Mouse (Mus musculus) hindbrain, embryonic 14.5 days (tissue): Measurements from ENCODE around the gene Sptb. TPM values are rescaled to one million over a fixed set of nuclear protein-coding genes. Genes with fewer than 3 reads are reported as not detected.

Experiments used
- ATAC-seq: fragments of 200-750 bp; cut with Nextera tagmentation; 2 replicates; pipeline ENCODE4 v1.8.0; 2017; ENCODE audit warnings: moderate number of reproducible peaks, mild to moderate bottlenecking, moderate TSS enrichment, moderate library complexity; ENCODE audit not compliant: low FRiP score
- DNase-seq: peaks from one replicate; pipeline ENCODE4 v3.0.0-alpha.2; 2015; ENCODE audit warnings: low spot score
- H3K27ac ChIP-seq: fragments of 300-500 bp; sonication (generic); 2 replicates; pipeline ENCODE4 v1.5.1; 2014; ENCODE audit warnings: mild to moderate bottlenecking, moderate library complexity
- H3K27me3 ChIP-seq: fragments of 300-500 bp; sonication (generic); 2 replicates; pipeline ENCODE4 v1.6.1; 2014; ENCODE audit warnings: mild to moderate bottlenecking, low read length, mixed read lengths; ENCODE audit not compliant: control insufficient read depth, insufficient read depth
- H3K36me3 ChIP-seq: fragments of 300-500 bp; sonication (generic); replicated peaks from 2 replicates; pipeline ENCODE4 v1.6.1; 2014; ENCODE audit not compliant: control insufficient read depth, insufficient read depth
- H3K4me1 ChIP-seq: fragments of 300-500 bp; sonication (generic); replicated peaks from 2 replicates; pipeline ENCODE4 v1.6.1; 2014; ENCODE audit warnings: antibody characterized with exemption, low read length, mixed read lengths; ENCODE audit not compliant: control insufficient read depth, insufficient read depth
- H3K4me2 ChIP-seq: fragments of 300-500 bp; sonication (generic); replicated peaks from 2 replicates; pipeline ENCODE4 v1.6.1; 2014; ENCODE audit warnings: mild to moderate bottlenecking, moderate library complexity
- H3K4me3 ChIP-seq: fragments of 300-500 bp; sonication (generic); replicated peaks from 2 replicates; pipeline ENCODE4 v1.5.1; 2014; ENCODE audit warnings: mild to moderate bottlenecking, low read length
- H3K9ac ChIP-seq: fragments of 300-500 bp; sonication (generic); 2 replicates; pipeline ENCODE4 v1.6.1; 2014
- H3K9me3 ChIP-seq: fragments of 300-500 bp; sonication (generic); 2 replicates; pipeline ENCODE4 v1.6.1; 2016; ENCODE audit warnings: low read length; ENCODE audit not compliant: control insufficient read depth
- WGBS: fragments of 180-500 bp; shearing (Covaris S2); extraction: QIAGEN DNeasy Blood & Tissue Kit; methylation state at CpG from one replicate; pipeline ENCODE4 v1.1.7; 2014; 5-methylcytosine and 5-hydroxymethylcytosine counted together
- polyA plus RNA-seq: library from polyadenylated mRNA; unstranded; fragments of >200 nt; fragmentation: Nextera tagmentation; extraction: Ambion mirVana; gene quantifications from 2 replicates; pipeline ENCODE4 v1.2.1, GENCODE M21; 2014

The Sptb gene
- polyA plus RNA-seq, 1 experiment from 2014 or later: 11.3 TPM

- H3K4me1 ChIP-seq: no peaks in the 10 kb centered on the region
- DNase-seq: no peak
- WGBS: 66% methylated on average over 4 of the region's 4 CpGs
- H3K9me3 ChIP-seq: no peaks in the 10 kb centered on the region
- H3K27ac ChIP-seq: no peak overlapping the region
- H3K4me3 ChIP-seq: no peak overlapping the region
- no peak overlapping the region for H3K4me2 ChIP-seq
- H3K27me3 ChIP-seq: no peaks in the 10 kb centered on the region
- no peaks in the 10 kb centered on the region for H3K36me3 ChIP-seq
- ATAC-seq: no peak
- H3K9ac ChIP-seq: no peak overlapping the region
Observed at GRCm38 (mm10) chr12:76618175-76618574, 92.2 kb downstream of the Sptb start.

- Histone ChIP-seq H3K9ac (no peak overlapping the region), H3K4me1 (no peaks in the 10 kb centered on the region), H3K9me3 (no peaks in the 10 kb centered on the region), H3K4me2 (no peak overlapping the region), H3K27ac (no peak overlapping the region), H3K36me3 (no peaks in the 10 kb centered on the region), H3K27me3 (no peaks in the 10 kb centered on the region), H3K4me3 (no peak overlapping the region)
- ATAC-seq: no peak
- 66% methylated on average over 4 of the region's 4 CpGs for WGBS
- DNase-seq: no peak
Observed at GRCm38 (mm10) chr12:76615580-76615937, 94.8 kb downstream of the Sptb start.

- Histone ChIP-seq H3K4me2 (no peak overlapping the region), H3K9ac (no peak overlapping the region), H3K27me3 (no peaks in the 10 kb centered on the region), H3K9me3 (no peaks in the 10 kb centered on the region), H3K4me1 (no peaks in the 10 kb centered on the region), H3K36me3 (no peaks in the 10 kb centered on the region), H3K27ac (no peak overlapping the region), H3K4me3 (no peak overlapping the region)
- no peak for ATAC-seq
- WGBS: 74% methylated on average over 12 of the region's 12 CpGs
- no peak for DNase-seq
Observed at GRCm38 (mm10) chr12:76614868-76615579, 95.3 kb downstream of the Sptb start.

- H3K4me3 ChIP-seq: no peak overlapping the region
- no peak overlapping the region for H3K4me2 ChIP-seq
- H3K4me1 ChIP-seq: no peaks in the 10 kb centered on the region
- WGBS: 86% methylated on average over 12 of the region's 12 CpGs
- no peaks in the 10 kb centered on the region for H3K9me3 ChIP-seq
- no peak overlapping the region for H3K27ac ChIP-seq
- no peak overlapping the region for H3K9ac ChIP-seq
- no peak for ATAC-seq
- no peak for DNase-seq
- H3K27me3 ChIP-seq: no peaks in the 10 kb centered on the region
- no peaks in the 10 kb centered on the region for H3K36me3 ChIP-seq
Observed at GRCm38 (mm10) chr12:76612621-76613020, 97.7 kb downstream of the Sptb start.

GRCm38 (mm10) chr12:76608997-76609565 lies 101.3 kb downstream of the Sptb start:
- H3K27me3 ChIP-seq: no peaks in the 10 kb centered on the region
- H3K9ac ChIP-seq: no peak overlapping the region
- DNase-seq: no peak
- H3K4me1 ChIP-seq: no peaks in the 10 kb centered on the region
- H3K4me3 ChIP-seq: no peak overlapping the region
- no peak overlapping the region for H3K27ac ChIP-seq
- no peak for ATAC-seq
- H3K4me2 ChIP-seq: no peak overlapping the region
- 84% methylated on average over 15 of the region's 15 CpGs for WGBS
- H3K9me3 ChIP-seq: no peaks in the 10 kb centered on the region
- H3K36me3 ChIP-seq: no peaks in the 10 kb centered on the region

- WGBS: 73% methylated on average over 11 of the region's 11 CpGs
- Histone ChIP-seq H3K27me3 (no peaks in the 10 kb centered on the region), H3K27ac (no peak overlapping the region), H3K36me3 (no peaks in the 10 kb centered on the region), H3K4me1 (no peaks in the 10 kb centered on the region), H3K9ac (no peak overlapping the region), H3K4me3 (no peak overlapping the region), H3K9me3 (no peaks in the 10 kb centered on the region), H3K4me2 (no peak overlapping the region)
- DNase-seq (no peak), ATAC-seq (no peak)
Observed at GRCm38 (mm10) chr12:76608241-76608640, 102.1 kb downstream of the Sptb start.

GRCm38 (mm10) chr12:76605837-76606236 lies 104.5 kb downstream of the Sptb start:
- DNase-seq (no peak), ATAC-seq (no peak)
- H3K27me3 ChIP-seq: no peaks in the 10 kb centered on the region
- no peaks in the 10 kb centered on the region for H3K9me3 ChIP-seq
- H3K9ac ChIP-seq: no peak overlapping the region
- H3K36me3 ChIP-seq: no peaks in the 10 kb centered on the region
- H3K27ac ChIP-seq: no peak overlapping the region
- WGBS: 71% methylated on average over 3 of the region's 3 CpGs
- no peak overlapping the region for H3K4me2 ChIP-seq
- no peaks in the 10 kb centered on the region for H3K4me1 ChIP-seq
- no peak overlapping the region for H3K4me3 ChIP-seq

DNA sequence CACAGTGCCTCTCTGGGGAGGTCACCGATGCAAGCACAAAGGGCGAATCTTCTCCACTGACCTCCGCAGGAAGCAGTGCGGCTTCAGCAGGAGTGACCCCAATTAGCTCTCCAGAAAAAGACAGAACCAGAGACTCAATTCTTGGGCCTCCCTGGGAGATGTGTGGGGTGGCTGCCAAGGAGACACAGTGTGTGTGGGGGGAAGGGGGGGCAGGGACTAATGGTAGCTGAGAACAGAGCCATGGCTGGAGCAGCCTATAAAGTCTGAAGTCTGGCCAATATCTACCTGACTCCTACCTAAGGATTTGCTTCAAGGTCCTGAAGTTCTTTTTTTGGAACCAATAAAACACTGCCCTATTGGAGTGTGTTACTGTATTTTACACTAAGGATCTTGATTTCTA lies 105.8 kb downstream of the Sptb start:
- Histone ChIP-seq H3K9me3 (no peaks in the 10 kb centered on the region), H3K27ac (no peak overlapping the region), H3K9ac (no peak overlapping the region), H3K4me1 (no peaks in the 10 kb centered on the region), H3K36me3 (no peaks in the 10 kb centered on the region), H3K27me3 (no peaks in the 10 kb centered on the region), H3K4me3 (no peak overlapping the region), H3K4me2 (no peak overlapping the region)
- WGBS: 57% methylated on average over 4 of the region's 4 CpGs
- DNase-seq (no peak), ATAC-seq (no peak)

- WGBS: 96% methylated on average over 9 of the region's 9 CpGs
- no peaks in the 10 kb centered on the region for H3K36me3 ChIP-seq
- H3K27ac ChIP-seq: no peak overlapping the region
- H3K4me1 ChIP-seq: no peaks in the 10 kb centered on the region
- no peak overlapping the region for H3K4me3 ChIP-seq
- no peak for ATAC-seq
- no peak for DNase-seq
- H3K4me2 ChIP-seq: no peak overlapping the region
- H3K9ac ChIP-seq: no peak overlapping the region
- no peaks in the 10 kb centered on the region for H3K9me3 ChIP-seq
- no peaks in the 10 kb centered on the region for H3K27me3 ChIP-seq
Observed at GRCm38 (mm10) chr12:76603779-76604178, 106.6 kb downstream of the Sptb start.
